Mouse (Mus musculus) heart, adult 8-10 months (tissue): ENCODE results near the gene Dclk1. TPM values are rescaled to one million over a fixed set of nuclear protein-coding genes. Genes with fewer than 3 reads are reported as not detected.
"Not testable (repeated sequence)": the region's sequence is repeated elsewhere in the genome, so short reads cannot be mapped to it uniquely, and the experiment has no call there.

Source experiments
- DNase-seq: peaks from one replicate; pipeline ENCODE4 v3.0.0; 2022; ENCODE audit warnings: low spot score
- total RNA-seq, 4 experiments: library from RNA; stranded (reverse); gene quantifications; 2 replicates each; pipeline ENCODE4 v1.2.4; 2022

Gene Dclk1
- 1 to 10 TPM; 2.4 to 4.7 (median 3.6) TPM for total RNA-seq

GRCm38 (mm10) chr3:55241730-55242421 is at the start of gene Dclk1:
Gene Dclk1, plus strand, starts transcription at chr3:55242364.
- DNase-seq: peak; percentile 46

- no peak for DNase-seq
These were observed 48.8 kb upstream of the Dclk1 start for GRCm38 (mm10) chr3:55193351-55193750.

- no peak for DNase-seq
These were observed 47.4 kb upstream of the Dclk1 start for GRCm38 (mm10) chr3:55194792-55195191.

- peak; percentile 36 for DNase-seq
These were observed 46.4 kb upstream of the Dclk1 start for GRCm38 (mm10) chr3:55195581-55196327.

- no peak for DNase-seq
These were observed 45.8 kb upstream of the Dclk1 start for GRCm38 (mm10) chr3:55196328-55196710.

GRCm38 (mm10) chr3:55203621-55204020 is 38.5 kb upstream of the Dclk1 start:
- DNase-seq: not testable (repeated sequence)

- DNase-seq: no peak
These were observed 35.8 kb upstream of the Dclk1 start for GRCm38 (mm10) chr3:55206413-55206812.

- no peak for DNase-seq
These were observed 34.5 kb upstream of the Dclk1 start for GRCm38 (mm10) chr3:55207665-55208064.

- no peak for DNase-seq
These were observed 29.9 kb upstream of the Dclk1 start for GRCm38 (mm10) chr3:55212254-55212653.

GRCm38 (mm10) chr3:55213785-55214184 is 28.4 kb upstream of the Dclk1 start:
- no peak for DNase-seq

GRCm38 (mm10) chr3:55214413-55214812 is 27.8 kb upstream of the Dclk1 start:
- no peak for DNase-seq

- no peak for DNase-seq
These were observed 19.7 kb upstream of the Dclk1 start for GRCm38 (mm10) chr3:55222502-55222901.

GRCm38 (mm10) chr3:55223862-55224261 is 18.3 kb upstream of the Dclk1 start:
- DNase-seq: no peak

- DNase-seq: no peak
These were observed 15.5 kb upstream of the Dclk1 start for GRCm38 (mm10) chr3:55226501-55227213.

- no peak for DNase-seq
These were observed 15.0 kb upstream of the Dclk1 start for GRCm38 (mm10) chr3:55227214-55227581.

- DNase-seq: peak; percentile 69
These were observed 375 bp downstream of the Dclk1 start for GRCm38 (mm10) chr3:55242422-55243055.

GRCm38 (mm10) chr3:55243056-55243471 is 900 bp downstream of the Dclk1 start:
- no peak for DNase-seq

- DNase-seq: no peak
These were observed 1.9 kb downstream of the Dclk1 start for GRCm38 (mm10) chr3:55244087-55244486.

- no peak for DNase-seq
These were observed 4.6 kb downstream of the Dclk1 start for GRCm38 (mm10) chr3:55246618-55247272.

- DNase-seq: no peak
These were observed 5.9 kb downstream of the Dclk1 start for GRCm38 (mm10) chr3:55248048-55248447.

- DNase-seq: no peak
These were observed 6.3 kb downstream of the Dclk1 start for GRCm38 (mm10) chr3:55248508-55248907.

- DNase-seq: no peak
These were observed 8.5 kb downstream of the Dclk1 start for GRCm38 (mm10) chr3:55250631-55251030.
